Mouse (Mus musculus): ENCODE results near the gene Sugct. TPM values are rescaled to one million over a fixed set of nuclear protein-coding genes. Genes with fewer than 3 reads are reported as not detected.

Sugct gene
- polyA plus RNA-seq, 1 experiment = 1.0 TPM

GRCm38 (mm10) chr13:16812268-16812667 lies 883.1 kb downstream of the Sugct start:
- Histone ChIP-seq H3K79me2 (ENCODE audit: control insufficient read depth, insufficient read depth) (no peaks in the 10 kb centered on the region), H3K4me2 (ENCODE audit: low read depth) (no peak overlapping the region), H3K36me3 (ENCODE audit: control insufficient read depth, insufficient read depth) (no peaks in the 10 kb centered on the region), H3K27me3 (ENCODE audit: control insufficient read depth, insufficient read depth, insufficient read length) (no peaks in the 10 kb centered on the region), H3ac (ENCODE audit: control insufficient read depth, insufficient read length) (no peak overlapping the region), H3K4me3 (no peak overlapping the region)
- TF ChIP-seq USF1 (IDR thresholded peaks at IDR 0.05; ENCODE audit: low read depth) (no peak), MYOD1 (IDR thresholded peaks at IDR 0.05; ENCODE audit: control insufficient read depth in 1 of 3, insufficient read length in 2 of 3, low read depth in 2 of 3) (no peak), TCF12 (IDR thresholded peaks at IDR 0.05; ENCODE audit: insufficient read depth, poor library complexity, severe bottlenecking) (no peak), MYOG (IDR thresholded peaks at IDR 0.05; ENCODE audit: control insufficient read depth in 1 of 3, insufficient read depth in 1 of 3, insufficient read length in 2 of 3, low read depth in 2 of 3) (no peak), REST (IDR thresholded peaks at IDR 0.05; ENCODE audit: insufficient read depth, insufficient read length) (no peak), E2F4 (IDR thresholded peaks at IDR 0.05; ENCODE audit: insufficient read depth) (no peak), MAX (IDR thresholded peaks at IDR 0.05; ENCODE audit: low read depth) (no peak), CEBPB (IDR thresholded peaks at IDR 0.05; ENCODE audit: insufficient read depth, poor library complexity, severe bottlenecking) (no peak)

Other genes starting within 250 kb of the Sugct start
- gene Mplkip, start 361 bp downstream of the Sugct start, polyA plus RNA-seq (2012; fragmentation: generic; extraction: Trizol) = 10.3 TPM
- gene Cdk13, start 109.5 kb upstream of the Sugct start, polyA plus RNA-seq (2012; fragmentation: generic; extraction: Trizol) = 11.6 TPM
- 41.3 TPM for gene Rala, start 248.7 kb upstream of the Sugct start, polyA plus RNA-seq (2012; fragmentation: generic; extraction: Trizol)